Mouse (Mus musculus): ENCODE results near the gene Laptm5. TPM values are rescaled to one million over a fixed set of nuclear protein-coding genes. Genes with fewer than 3 reads are reported as not detected.

Gene Laptm5
- 10 to 100 TPM; 30.8 to 36.8 TPM for total RNA-seq (2021)
- polyA plus RNA-seq (2012; rRNA removed) = 72.4 and 79.8 TPM in 2 replicates
- long read RNA-seq, transcript Laptm5-207 (8 exons, 2,600 nt) = major isoform, 16 of 24 reads
- long read RNA-seq, partial matches to known transcripts = 5 of 24 reads
- long read RNA-seq, other reads (novel, unspliced or antisense) = 3 of 24 reads

- peak; percentile 19 for DNase-seq
Observed at GRCm38 (mm10) chr4:130913077-130913476, at the start of gene Laptm5. Gene Laptm5 (plus strand): TSS chr4:130913125.

GRCm38 (mm10) chr4:130865460-130865859 lies 47.5 kb upstream of the Laptm5 start:
- no peak for DNase-seq

GRCm38 (mm10) chr4:130865901-130866371 lies 47.0 kb upstream of the Laptm5 start:
- no peak for DNase-seq

- DNase-seq = no peak
Observed at GRCm38 (mm10) chr4:130867940-130868339, 45.0 kb upstream of the Laptm5 start.

GRCm38 (mm10) chr4:130868803-130869202 lies 44.1 kb upstream of the Laptm5 start:
- no peak for DNase-seq

GRCm38 (mm10) chr4:130872414-130872813 lies 40.5 kb upstream of the Laptm5 start:
- no peak for DNase-seq

- DNase-seq = no peak
Observed at GRCm38 (mm10) chr4:130873440-130873839, 39.5 kb upstream of the Laptm5 start.

- DNase-seq = peak; percentile 86
Observed at GRCm38 (mm10) chr4:130874601-130875000, 38.3 kb upstream of the Laptm5 start.

GRCm38 (mm10) chr4:130876016-130876726 lies 36.8 kb upstream of the Laptm5 start:
- DNase-seq = peak; percentile 87

GRCm38 (mm10) chr4:130878273-130879047 lies 34.5 kb upstream of the Laptm5 start:
- DNase-seq = peak; percentile 88

GRCm38 (mm10) chr4:130879048-130879384 lies 33.9 kb upstream of the Laptm5 start:
- DNase-seq = no peak

- no peak for DNase-seq
Observed at GRCm38 (mm10) chr4:130881336-130881735, 31.6 kb upstream of the Laptm5 start.

- DNase-seq = peak; percentile 45
Observed at GRCm38 (mm10) chr4:130882762-130883161, 30.2 kb upstream of the Laptm5 start.

- no peak for DNase-seq
Observed at GRCm38 (mm10) chr4:130883820-130884533, 28.9 kb upstream of the Laptm5 start.

- no peak for DNase-seq
Observed at GRCm38 (mm10) chr4:130887148-130887745, 25.7 kb upstream of the Laptm5 start.

GRCm38 (mm10) chr4:130889777-130890510 lies 23.0 kb upstream of the Laptm5 start:
- DNase-seq = no peak

GRCm38 (mm10) chr4:130890511-130890840 lies 22.4 kb upstream of the Laptm5 start:
- DNase-seq = no peak

- DNase-seq = peak; percentile 76
Observed at GRCm38 (mm10) chr4:130892001-130892587, 20.8 kb upstream of the Laptm5 start.

- DNase-seq = no peak
Observed at GRCm38 (mm10) chr4:130893688-130894087, 19.2 kb upstream of the Laptm5 start.

GRCm38 (mm10) chr4:130895701-130896100 lies 17.2 kb upstream of the Laptm5 start:
- no peak for DNase-seq

GRCm38 (mm10) chr4:130896372-130896771 lies 16.6 kb upstream of the Laptm5 start:
- DNase-seq = no peak
